Mouse (Mus musculus): ENCODE measurements around the gene Mob3b. TPM values are rescaled to one million over a fixed set of nuclear protein-coding genes. Genes with fewer than 3 reads are reported as not detected.

Mob3b gene
- total RNA-seq, 2 experiments from 2014 or later, result 4.5 to 4.7 TPM

DNA sequence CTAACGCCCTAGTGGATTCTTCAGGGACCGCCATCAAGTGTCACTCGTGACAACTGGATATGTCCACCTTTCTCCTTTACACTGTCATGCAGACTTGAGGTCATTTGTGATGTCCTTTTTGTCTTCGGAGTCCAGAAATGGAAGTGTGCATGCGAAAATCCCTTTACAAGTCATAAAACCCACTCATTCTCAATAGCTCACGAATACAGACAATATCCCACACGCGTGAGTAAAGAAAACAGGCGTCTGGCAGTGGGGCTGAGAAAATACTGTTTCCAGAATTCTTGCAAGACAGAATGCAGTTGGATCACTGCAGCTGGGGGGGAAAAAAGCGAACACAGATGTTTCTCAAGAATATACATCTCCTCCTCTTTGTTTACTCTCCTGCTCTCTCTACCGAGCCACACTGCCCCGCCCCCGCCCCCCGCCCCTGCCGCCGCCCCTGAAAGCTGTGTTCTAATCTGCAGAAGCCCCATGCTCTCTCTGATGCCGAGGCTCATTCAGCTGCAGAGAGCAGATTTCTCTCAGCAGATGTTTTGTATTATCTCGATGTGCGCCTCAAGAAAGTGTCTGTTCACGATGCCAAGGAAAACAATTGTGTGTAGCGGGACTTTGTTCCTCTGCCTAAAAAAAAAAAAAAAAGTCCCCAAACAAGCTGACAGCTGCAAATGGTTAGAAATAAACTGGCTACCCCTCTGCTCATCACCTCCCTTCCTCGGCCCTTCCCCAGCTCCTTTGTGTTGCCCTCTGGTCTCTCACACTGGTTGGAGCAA, 164.2 kb downstream of the Mob3b start:
- Histone ChIP-seq H3K4me3 (peak overlapping the region; percentile 2; the same call in 1 of the 2 replicates), H3K27ac (0 out of 2 replicates have a peak overlapping the region, but pooled peaks have one; percentile 9)
- DNase-seq (ENCODE audit: low spot score in 2 of 2), result no peak
- TF ChIP-seq CTCF (conservative IDR thresholded peaks at IDR 0.05), result no peak

- TF ChIP-seq CTCF (conservative IDR thresholded peaks at IDR 0.05), result no peak
- Histone ChIP-seq H3K27ac (peak overlapping the region; percentile 32; the same call in 1 of the 2 replicates), H3K4me3 (no peak overlapping the region; the same call in 1 of the 2 replicates)
- DNase-seq (ENCODE audit: low spot score in 2 of 2), result no peak
Measured at GRCm38 (mm10) chr4:34991891-34992865, 165.1 kb downstream of the Mob3b start.

- no peak overlapping the region for H3K4me3 ChIP-seq
- TF ChIP-seq CTCF (conservative IDR thresholded peaks at IDR 0.05), result no peak
- no peak overlapping the region for H3K27ac ChIP-seq
- no peak for DNase-seq (ENCODE audit: low spot score in 2 of 2)
Measured at GRCm38 (mm10) chr4:34991116-34991515, 166.2 kb downstream of the Mob3b start.

DNA sequence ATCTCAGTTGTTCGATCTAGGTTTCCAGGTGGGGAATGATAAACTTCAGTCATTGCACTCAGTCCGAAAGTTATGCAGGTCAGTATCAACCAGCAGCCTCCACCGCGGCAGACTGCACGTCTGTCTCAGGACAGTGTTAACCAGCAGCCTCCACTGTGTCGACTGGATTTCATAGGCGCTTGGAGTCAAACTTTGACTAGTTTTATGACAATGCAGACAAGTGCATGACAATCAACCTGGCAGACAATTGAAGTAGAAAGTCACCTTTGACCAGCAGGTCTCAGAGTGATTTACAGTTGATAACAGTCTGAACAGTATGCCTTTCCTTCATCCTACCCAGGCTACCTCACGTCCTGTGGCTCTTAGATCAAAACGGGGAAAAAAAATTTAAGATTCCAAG, 166.6 kb downstream of the Mob3b start:
- no peak overlapping the region for H3K4me3 ChIP-seq

GRCm38 (mm10) chr4:34987568-34987967, 169.7 kb downstream of the Mob3b start:
- no peak for TF ChIP-seq CTCF (conservative IDR thresholded peaks at IDR 0.05)
- DNase-seq (ENCODE audit: low spot score in 2 of 2), result no peak
- H3K27ac ChIP-seq, result no peak overlapping the region
- H3K4me3 ChIP-seq, result no peak overlapping the region

More for the DNA sequence above, 166.6 kb downstream of the Mob3b start:
- no peak for DNase-seq (ENCODE audit: low spot score in 2 of 2)
- no peak for TF ChIP-seq CTCF (conservative IDR thresholded peaks at IDR 0.05)
- no peak overlapping the region for H3K27ac ChIP-seq

DNA sequence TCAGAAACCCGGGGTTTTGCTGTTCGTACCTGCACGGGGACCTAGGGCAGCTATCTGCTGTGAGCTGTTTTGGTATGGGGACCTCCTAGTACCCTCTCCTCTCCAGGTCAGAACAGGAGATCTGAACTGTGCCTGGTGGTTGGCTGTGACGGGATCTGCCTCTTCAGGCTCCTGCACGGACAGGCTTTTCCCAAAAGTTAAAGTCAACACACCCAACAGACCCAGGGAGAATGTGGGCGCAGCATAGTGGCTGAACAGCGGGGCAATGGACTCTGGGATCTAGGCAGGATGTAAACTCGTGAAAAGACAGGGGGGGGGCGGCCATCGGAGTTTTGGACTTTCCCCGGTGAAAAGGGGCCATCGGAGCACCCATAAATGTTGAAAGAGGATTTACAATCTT, 170.2 kb downstream of the Mob3b start:
- Histone ChIP-seq H3K4me3 (no peak overlapping the region), H3K27ac (no peak overlapping the region)
- no peak for TF ChIP-seq CTCF (conservative IDR thresholded peaks at IDR 0.05)
- no peak for DNase-seq (ENCODE audit: low spot score in 2 of 2)

- DNase-seq (ENCODE audit: low spot score in 2 of 2), result no peak
- H3K4me3 ChIP-seq, result no peak overlapping the region
- no peak for TF ChIP-seq CTCF (conservative IDR thresholded peaks at IDR 0.05)
- H3K27ac ChIP-seq, result no peak overlapping the region
Measured at GRCm38 (mm10) chr4:34986647-34987046, 170.6 kb downstream of the Mob3b start.

- DNase-seq (ENCODE audit: low spot score in 2 of 2), result no peak
- Histone ChIP-seq H3K4me3 (no peak overlapping the region), H3K27ac (no peak overlapping the region)
- no peak for TF ChIP-seq CTCF (conservative IDR thresholded peaks at IDR 0.05)
Measured at GRCm38 (mm10) chr4:34984377-34984776, 172.9 kb downstream of the Mob3b start.

DNA sequence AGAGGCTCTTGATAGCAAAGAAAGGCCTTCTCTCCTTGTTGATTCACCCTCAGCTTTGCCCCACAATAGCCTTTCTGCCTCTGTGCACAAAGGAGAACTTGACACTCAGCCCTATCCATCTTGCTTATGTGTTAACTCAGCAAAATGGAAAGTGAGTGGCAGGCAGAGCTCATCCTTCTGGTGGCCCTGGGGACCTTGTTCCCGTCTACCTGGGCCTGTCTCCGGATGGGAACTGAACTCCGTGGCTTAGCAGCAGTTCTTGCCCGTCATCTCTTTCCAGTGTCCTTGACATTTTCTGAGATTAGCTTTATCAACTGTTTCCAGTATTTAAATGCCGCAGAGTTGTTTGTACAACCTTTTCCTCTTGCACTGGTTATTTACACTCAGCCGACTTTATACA, 173.8 kb downstream of the Mob3b start:
- DNase-seq (ENCODE audit: low spot score in 2 of 2), result no peak
- no peak for TF ChIP-seq CTCF (conservative IDR thresholded peaks at IDR 0.05)
- H3K4me3 ChIP-seq, result no peak overlapping the region
- H3K27ac ChIP-seq, result no peak overlapping the region

DNA sequence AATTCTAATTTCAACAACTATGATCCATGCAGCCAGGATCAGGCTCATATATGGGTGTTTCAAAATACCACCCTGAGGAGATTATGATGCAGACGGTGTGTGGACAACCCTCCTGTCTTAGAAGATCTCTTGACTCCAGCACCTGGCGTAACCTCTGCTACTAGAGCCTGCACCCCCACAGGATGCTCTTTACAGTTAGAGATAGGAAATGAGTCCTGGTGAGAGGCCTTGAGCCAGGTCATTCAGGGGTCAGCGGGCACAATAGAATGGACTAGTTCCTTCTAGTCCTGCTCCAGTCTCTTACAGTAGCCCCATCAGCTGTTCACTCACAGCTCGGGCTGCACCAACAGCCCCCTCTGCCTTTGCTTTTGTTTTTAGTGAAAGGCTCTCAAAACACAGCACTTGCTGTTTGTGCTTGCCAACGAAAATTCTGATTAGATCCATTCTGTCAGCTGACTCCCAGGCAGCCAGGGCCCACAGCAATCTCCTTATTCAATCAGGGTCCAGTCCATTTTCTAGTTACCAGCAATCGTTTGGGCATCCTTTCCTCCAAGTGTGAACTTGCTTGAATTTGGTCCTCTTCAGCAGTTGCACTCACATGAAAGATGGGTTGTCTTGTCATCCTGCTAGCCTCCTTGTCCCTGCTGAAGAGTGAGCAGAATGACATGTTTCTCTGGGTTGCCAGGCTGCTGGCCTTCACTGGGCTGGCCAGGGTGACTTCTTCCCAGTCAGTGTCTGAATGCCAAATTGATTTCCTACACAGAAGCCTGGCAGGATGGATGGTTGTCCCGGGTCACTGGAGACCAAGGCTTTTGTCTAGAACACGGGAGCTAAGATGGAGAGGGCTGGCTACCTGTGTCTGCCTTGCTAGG, 175.7 kb downstream of the Mob3b start:
- H3K27ac ChIP-seq, result peak overlapping the region; percentile 5; the same call in 1 of the 2 replicates
- TF ChIP-seq CTCF (conservative IDR thresholded peaks at IDR 0.05), result peak; percentile 35
- no peak for DNase-seq (ENCODE audit: low spot score in 2 of 2)
- H3K4me3 ChIP-seq, result no peak overlapping the region

- H3K27ac ChIP-seq, result no peak overlapping the region
- peak in 1 of 2 experiments; percentile 46 for DNase-seq (ENCODE audit: low spot score in 2 of 2)
- H3K4me3 ChIP-seq, result no peak overlapping the region
- no peak for TF ChIP-seq CTCF (conservative IDR thresholded peaks at IDR 0.05)
Measured at GRCm38 (mm10) chr4:34980461-34981039, 176.7 kb downstream of the Mob3b start.
